Mouse (Mus musculus): ENCODE measurements at regions not wholly inside any gene's neighbourhood (a gene's known extent, or its start where the extent isn't known, plus 50 kb on each side); places are given as distances from the start of the nearest gene placed in this dataset.

- no peak for DNase-seq
Measured at GRCm38 (mm10) chr5:58394277-58394676, 676.5 kb downstream of the Pcdh7 start.

DNA sequence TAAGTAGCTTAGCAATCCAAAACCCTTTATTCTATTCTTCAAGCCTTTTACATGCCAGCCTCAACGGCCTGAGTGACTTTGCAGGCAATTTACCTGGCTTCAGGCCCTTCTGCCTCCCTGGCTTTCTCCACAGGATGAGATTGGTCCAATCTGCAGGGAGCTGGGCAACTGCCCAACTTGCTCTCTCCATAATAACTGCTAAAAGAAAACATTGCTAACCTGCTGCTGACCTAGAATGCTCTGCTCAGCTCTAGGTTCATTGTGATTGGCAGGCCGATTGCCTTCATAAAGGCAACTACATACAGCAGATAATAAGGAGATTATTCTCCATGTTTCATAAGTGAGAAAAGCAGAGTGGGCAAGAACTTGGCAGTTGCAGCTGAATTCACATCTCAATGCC is 710.5 kb downstream of the Pcdh7 start:
- peak; percentile 8 for DNase-seq

DNA sequence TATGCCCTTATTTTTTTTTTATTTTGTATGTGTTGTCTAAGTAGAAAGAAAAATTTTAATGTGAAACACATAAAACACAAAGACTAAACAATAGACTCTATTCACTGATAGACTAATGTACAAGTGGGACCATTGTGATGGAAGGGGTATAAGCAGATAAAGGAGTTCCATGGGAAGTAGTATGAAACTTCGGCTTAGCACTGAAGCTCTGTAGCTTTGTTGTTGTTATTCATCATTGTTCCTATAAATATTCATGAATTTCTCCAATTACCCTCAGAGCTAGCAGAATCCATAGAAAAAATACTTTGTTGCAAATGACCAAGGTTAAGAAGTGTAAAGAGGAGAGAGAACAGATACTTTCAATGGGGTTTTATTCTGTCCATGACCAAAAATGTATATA is 718.7 kb downstream of the Pcdh7 start:
- DNase-seq, result no peak
